Mouse (Mus musculus): ENCODE measurements around the gene Srcap. TPM values are rescaled to one million over a fixed set of nuclear protein-coding genes. Genes with fewer than 3 reads are reported as not detected.
"Not testable (repeated sequence)": the region's sequence is repeated elsewhere in the genome, so short reads cannot be mapped to it uniquely, and the experiment has no call there.

The Srcap gene
- polyA plus RNA-seq, 1 experiment = 18.6 TPM

GRCm38 (mm10) chr7:127489982-127490381 lies 21.8 kb upstream of the Srcap start:
- no peak for DNase-seq
- H3K27me3 ChIP-seq (replicated peaks; ENCODE audit: control insufficient read depth, insufficient read depth, low read length) = no peaks in the 10 kb centered on the region
- no peaks in the 10 kb centered on the region for H3K4me1 ChIP-seq (ENCODE audit: control insufficient read depth, insufficient read depth, low read length)
- peaks cover 7% of the 10 kb centered on the region for H3K36me3 ChIP-seq (ENCODE audit: control insufficient read depth, insufficient read depth, low read length)
- TF ChIP-seq POLR2A (IDR thresholded peaks at IDR 0.05; ENCODE audit: low read depth, low read length) = no peak
- no peak for TF ChIP-seq CTCF (conservative IDR thresholded peaks at IDR 0.05; ENCODE audit: insufficient read depth, insufficient read length, low read depth, low read length)
- WGBS = 94% methylated on average over 7 of the region's 7 CpGs
- no peak overlapping the region for H3K27ac ChIP-seq (ENCODE audit: insufficient read depth, low read depth, low read length)
- H3K4me3 ChIP-seq (ENCODE audit: insufficient read depth, low read depth, low read length) = no peak overlapping the region

- DNase-seq = no peak
- Histone ChIP-seq H3K4me3 (ENCODE audit: insufficient read depth, low read depth, low read length) (no peak overlapping the region), H3K36me3 (ENCODE audit: control insufficient read depth, insufficient read depth, low read length) (peaks cover 3% of the 10 kb centered on the region), H3K27me3 (replicated peaks; ENCODE audit: control insufficient read depth, insufficient read depth, low read length) (no peaks in the 10 kb centered on the region), H3K4me1 (ENCODE audit: control insufficient read depth, insufficient read depth, low read length) (no peaks in the 10 kb centered on the region), H3K27ac (ENCODE audit: insufficient read depth, low read depth, low read length) (no peak overlapping the region)
- 74% methylated on average over 3 of the region's 3 CpGs for WGBS
- TF ChIP-seq POLR2A (IDR thresholded peaks at IDR 0.05; ENCODE audit: low read depth, low read length) (no peak), CTCF (conservative IDR thresholded peaks at IDR 0.05; ENCODE audit: insufficient read depth, insufficient read length, low read depth, low read length) (no peak)
These were observed 19.9 kb upstream of the Srcap start for GRCm38 (mm10) chr7:127491846-127492245.

- no peak for DNase-seq
- Histone ChIP-seq H3K27me3 (replicated peaks; ENCODE audit: control insufficient read depth, insufficient read depth, low read length) (no peaks in the 10 kb centered on the region), H3K36me3 (ENCODE audit: control insufficient read depth, insufficient read depth, low read length) (peaks cover 3% of the 10 kb centered on the region), H3K4me3 (ENCODE audit: insufficient read depth, low read depth, low read length) (no peak overlapping the region), H3K27ac (ENCODE audit: insufficient read depth, low read depth, low read length) (no peak overlapping the region), H3K4me1 (ENCODE audit: control insufficient read depth, insufficient read depth, low read length) (no peaks in the 10 kb centered on the region)
- TF ChIP-seq CTCF (conservative IDR thresholded peaks at IDR 0.05; ENCODE audit: insufficient read depth, insufficient read length, low read depth, low read length) = no peak
- no peak for TF ChIP-seq POLR2A (IDR thresholded peaks at IDR 0.05; ENCODE audit: low read depth, low read length)
These were observed 17.1 kb upstream of the Srcap start for GRCm38 (mm10) chr7:127494648-127495047.

- WGBS = 66% methylated on average over 2 of the region's 2 CpGs
- no peak for DNase-seq
- TF ChIP-seq CTCF (conservative IDR thresholded peaks at IDR 0.05; ENCODE audit: insufficient read depth, insufficient read length, low read depth, low read length) (no peak), POLR2A (IDR thresholded peaks at IDR 0.05; ENCODE audit: low read depth, low read length) (no peak)
- Histone ChIP-seq H3K36me3 (ENCODE audit: control insufficient read depth, insufficient read depth, low read length) (no peaks in the 10 kb centered on the region), H3K27ac (ENCODE audit: insufficient read depth, low read depth, low read length) (no peak overlapping the region), H3K4me3 (ENCODE audit: insufficient read depth, low read depth, low read length) (no peak overlapping the region), H3K27me3 (replicated peaks; ENCODE audit: control insufficient read depth, insufficient read depth, low read length) (no peaks in the 10 kb centered on the region), H3K4me1 (ENCODE audit: control insufficient read depth, insufficient read depth, low read length) (no peaks in the 10 kb centered on the region)
These were observed 14.4 kb upstream of the Srcap start for GRCm38 (mm10) chr7:127497382-127497781.

GRCm38 (mm10) chr7:127498407-127498806 lies 13.4 kb upstream of the Srcap start:
- 44% methylated on average over 3 of the region's 3 CpGs for WGBS
- no peaks in the 10 kb centered on the region for H3K36me3 ChIP-seq (ENCODE audit: control insufficient read depth, insufficient read depth, low read length)
- DNase-seq = peak; percentile 63
- H3K27ac ChIP-seq (ENCODE audit: insufficient read depth, low read depth, low read length) = no peak overlapping the region
- H3K27me3 ChIP-seq (replicated peaks; ENCODE audit: control insufficient read depth, insufficient read depth, low read length) = no peaks in the 10 kb centered on the region
- no peak overlapping the region for H3K4me3 ChIP-seq (ENCODE audit: insufficient read depth, low read depth, low read length)
- no peak for TF ChIP-seq POLR2A (IDR thresholded peaks at IDR 0.05; ENCODE audit: low read depth, low read length)
- TF ChIP-seq CTCF (conservative IDR thresholded peaks at IDR 0.05; ENCODE audit: insufficient read depth, insufficient read length, low read depth, low read length) = peak; percentile 53
- H3K4me1 ChIP-seq (ENCODE audit: control insufficient read depth, insufficient read depth, low read length) = no peaks in the 10 kb centered on the region

GRCm38 (mm10) chr7:127508291-127508690 lies 3.5 kb upstream of the Srcap start:
- Histone ChIP-seq H3K4me3 (ENCODE audit: insufficient read depth, low read depth, low read length) (no peak overlapping the region), H3K36me3 (ENCODE audit: control insufficient read depth, insufficient read depth, low read length) (no peaks in the 10 kb centered on the region), H3K27me3 (replicated peaks; ENCODE audit: control insufficient read depth, insufficient read depth, low read length) (no peaks in the 10 kb centered on the region), H3K27ac (ENCODE audit: insufficient read depth, low read depth, low read length) (no peak overlapping the region), H3K4me1 (ENCODE audit: control insufficient read depth, insufficient read depth, low read length) (no peaks in the 10 kb centered on the region)
- DNase-seq = no peak
- TF ChIP-seq POLR2A (IDR thresholded peaks at IDR 0.05; ENCODE audit: low read depth, low read length) (no peak), CTCF (conservative IDR thresholded peaks at IDR 0.05; ENCODE audit: insufficient read depth, insufficient read length, low read depth, low read length) (no peak)
- WGBS = 91% methylated on average over 3 of the region's 3 CpGs

- 83% methylated on average over 4 of the region's 4 CpGs for WGBS
- H3K27me3 ChIP-seq (replicated peaks; ENCODE audit: control insufficient read depth, insufficient read depth, low read length); H3K4me3 ChIP-seq (ENCODE audit: insufficient read depth, low read depth, low read length): not testable (repeated sequence)
These were observed 2.0 kb upstream of the Srcap start for GRCm38 (mm10) chr7:127509830-127510229.

GRCm38 (mm10) chr7:127511241-127511640 lies 542 bp upstream of the Srcap start:
- no peaks in the 10 kb centered on the region for H3K27me3 ChIP-seq (replicated peaks; ENCODE audit: control insufficient read depth, insufficient read depth, low read length)
- peak; percentile 58 for DNase-seq
- peak overlapping the region; percentile 17; the same call in 1 of the 2 replicates for H3K4me3 ChIP-seq (ENCODE audit: insufficient read depth, low read depth, low read length)
- H3K36me3 ChIP-seq (ENCODE audit: control insufficient read depth, insufficient read depth, low read length) = peaks cover 5% of the 10 kb centered on the region
- WGBS = 25% methylated on average over 8 of the region's 8 CpGs
- peaks cover 6% of the 10 kb centered on the region; the same call in 1 of the 2 replicates for H3K4me1 ChIP-seq (ENCODE audit: control insufficient read depth, insufficient read depth, low read length)
- peak overlapping the region; percentile 55 for H3K27ac ChIP-seq (ENCODE audit: insufficient read depth, low read depth, low read length)
- TF ChIP-seq CTCF (conservative IDR thresholded peaks at IDR 0.05; ENCODE audit: insufficient read depth, insufficient read length, low read depth, low read length) (no peak), POLR2A (IDR thresholded peaks at IDR 0.05; ENCODE audit: low read depth, low read length) (no peak)

More at GRCm38 (mm10) chr7:127509830-127510229, 2.0 kb upstream of the Srcap start:
- DNase-seq; H3K4me1 ChIP-seq (ENCODE audit: control insufficient read depth, insufficient read depth, low read length); H3K27ac ChIP-seq (ENCODE audit: insufficient read depth, low read depth, low read length); H3K36me3 ChIP-seq (ENCODE audit: control insufficient read depth, insufficient read depth, low read length): not testable (repeated sequence)
